Mouse (Mus musculus) embryo, embryonic 11.5 days (tissue): ENCODE results near the gene Lrfn3.
A peak's percentile ranks its signal among the peaks of the same experiment; 100 is the strongest.

Experiments used
- DNase-seq: peaks from one replicate; pipeline ENCODE4 v3.0.0-alpha.2; 2012; ENCODE audit warnings: low read depth, low spot score

The Lrfn3 gene

GRCm38 (mm10) chr7:30346635-30347379, 15.8 kb downstream of the Lrfn3 start:
- peak; percentile 67 for DNase-seq

- no peak for DNase-seq
Observed at GRCm38 (mm10) chr7:30339432-30340109, 23.0 kb downstream of the Lrfn3 start.

GRCm38 (mm10) chr7:30336384-30336783, 26.2 kb downstream of the Lrfn3 start:
- DNase-seq: peak; percentile 79

- no peak for DNase-seq
Observed at GRCm38 (mm10) chr7:30335688-30336087, 26.9 kb downstream of the Lrfn3 start.

- no peak for DNase-seq
Observed at GRCm38 (mm10) chr7:30334563-30334962, 28.0 kb downstream of the Lrfn3 start.

GRCm38 (mm10) chr7:30333436-30333835, 29.1 kb downstream of the Lrfn3 start:
- DNase-seq: no peak

GRCm38 (mm10) chr7:30332622-30333259, 29.8 kb downstream of the Lrfn3 start:
- DNase-seq: no peak

- DNase-seq: peak; percentile 78
Observed at GRCm38 (mm10) chr7:30331887-30332286, 30.7 kb downstream of the Lrfn3 start.

GRCm38 (mm10) chr7:30328379-30328778, 34.2 kb downstream of the Lrfn3 start:
- DNase-seq: no peak

GRCm38 (mm10) chr7:30327140-30327539, 35.4 kb downstream of the Lrfn3 start:
- no peak for DNase-seq

GRCm38 (mm10) chr7:30326427-30326826, 36.1 kb downstream of the Lrfn3 start:
- no peak for DNase-seq

GRCm38 (mm10) chr7:30325364-30325763, 37.2 kb downstream of the Lrfn3 start:
- no peak for DNase-seq

- no peak for DNase-seq
Observed at GRCm38 (mm10) chr7:30324300-30324944, 38.1 kb downstream of the Lrfn3 start.

- DNase-seq: no peak
Observed at GRCm38 (mm10) chr7:30323795-30324194, 38.8 kb downstream of the Lrfn3 start, which contains the start of gene Sdhaf1. Gene Sdhaf1, minus strand, starts transcription at chr7:30323895.

GRCm38 (mm10) chr7:30322865-30323264, 39.7 kb downstream of the Lrfn3 start:
- DNase-seq: no peak

- peak; percentile 92 for DNase-seq
Observed at GRCm38 (mm10) chr7:30322285-30322667, 40.3 kb downstream of the Lrfn3 start.

- no peak for DNase-seq
Observed at GRCm38 (mm10) chr7:30321539-30322284, 40.9 kb downstream of the Lrfn3 start, which contains the start of gene E130208F15Rik. Gene E130208F15Rik, plus strand, starts transcription at chr7:30321740.

GRCm38 (mm10) chr7:30320946-30321345, 41.6 kb downstream of the Lrfn3 start:
- no peak for DNase-seq

GRCm38 (mm10) chr7:30318142-30318541, 44.4 kb downstream of the Lrfn3 start:
- no peak for DNase-seq

GRCm38 (mm10) chr7:30315559-30316529, 46.7 kb downstream of the Lrfn3 start:
- DNase-seq: no peak
